Mouse (Mus musculus) ES-Bruce4 (cell line): ENCODE results near the gene Il3.

Experiments
- CTCF ChIP-seq: IDR thresholded peaks from one replicate; pipeline ENCODE4 v1.8.1; 2011; ENCODE audit warnings: low read depth, low read length
- EP300 ChIP-seq: IDR thresholded peaks from 2 replicates; pipeline ENCODE4 v1.6.1; 2011; ENCODE audit warnings: low read depth, low read length; ENCODE audit not compliant: insufficient read depth
- POLR2A ChIP-seq: IDR thresholded peaks from one replicate; pipeline ENCODE4 v1.8.1; 2011; ENCODE audit warnings: low read length; ENCODE audit not compliant: insufficient read depth

- no peak for TF ChIP-seq CTCF
- no peak for TF ChIP-seq POLR2A
- no peak for TF ChIP-seq EP300
Measured at GRCm38 (mm10) chr11:54313391-54314360, 46.6 kb upstream of the Il3 start.
